Mouse (Mus musculus): Measurements from ENCODE around the gene Rnf135. TPM values are rescaled to one million over a fixed set of nuclear protein-coding genes. Genes with fewer than 3 reads are reported as not detected.
"Not testable (repeated sequence)": the region's sequence is repeated elsewhere in the genome, so short reads cannot be mapped to it uniquely, and the experiment has no call there.

The Rnf135 gene
- polyA plus RNA-seq, 1 experiment from 2014 or later = 6.9 TPM

- Histone ChIP-seq H3K27ac (ENCODE audit: low read depth) (no peak overlapping the region), H3K4me2 (ENCODE audit: low read length) (no peak overlapping the region), H3K9ac (ENCODE audit: low read length) (no peak overlapping the region), H3K4me3 (ENCODE audit: low read depth, low read length) (no peak overlapping the region), H3K9me3 (ENCODE audit: control insufficient read depth, low read length) (no peaks in the 10 kb centered on the region), H3K4me1 (replicated peaks; ENCODE audit: control insufficient read depth, insufficient read depth, low read length) (no peaks in the 10 kb centered on the region), H3K27me3 (replicated peaks; ENCODE audit: control insufficient read depth, insufficient read depth, low read length) (no peaks in the 10 kb centered on the region), H3K36me3 (ENCODE audit: control insufficient read depth, insufficient read depth, low read length) (no peaks in the 10 kb centered on the region)
- no peak for ATAC-seq (replicated peaks; ENCODE audit: low FRiP score, low TSS enrichment, low read depth)
- DNase-seq (ENCODE audit: low spot score) = no peak
- WGBS = 70% methylated on average over 3 of the region's 3 CpGs
These were observed 14.0 kb upstream of the Rnf135 start for GRCm38 (mm10) chr11:80169629-80170028.

GRCm38 (mm10) chr11:80170351-80170750, 13.3 kb upstream of the Rnf135 start:
- ATAC-seq (replicated peaks; ENCODE audit: low FRiP score, low TSS enrichment, low read depth) = no peak
- Histone ChIP-seq H3K27ac (ENCODE audit: low read depth) (no peak overlapping the region), H3K4me1 (replicated peaks; ENCODE audit: control insufficient read depth, insufficient read depth, low read length) (no peaks in the 10 kb centered on the region), H3K4me2 (ENCODE audit: low read length) (no peak overlapping the region), H3K4me3 (ENCODE audit: low read depth, low read length) (no peak overlapping the region), H3K36me3 (ENCODE audit: control insufficient read depth, insufficient read depth, low read length) (no peaks in the 10 kb centered on the region), H3K27me3 (replicated peaks; ENCODE audit: control insufficient read depth, insufficient read depth, low read length) (no peaks in the 10 kb centered on the region), H3K9me3 (ENCODE audit: control insufficient read depth, low read length) (no peaks in the 10 kb centered on the region), H3K9ac (ENCODE audit: low read length) (no peak overlapping the region)
- WGBS = 61% methylated on average over 5 of the region's 5 CpGs
- DNase-seq (ENCODE audit: low spot score) = no peak

GRCm38 (mm10) chr11:80171884-80172283, 11.8 kb upstream of the Rnf135 start:
- Histone ChIP-seq H3K9me3 (ENCODE audit: control insufficient read depth, low read length) (no peaks in the 10 kb centered on the region), H3K4me2 (ENCODE audit: low read length) (no peak overlapping the region), H3K9ac (ENCODE audit: low read length) (no peak overlapping the region), H3K27me3 (replicated peaks; ENCODE audit: control insufficient read depth, insufficient read depth, low read length) (no peaks in the 10 kb centered on the region), H3K27ac (ENCODE audit: low read depth) (no peak overlapping the region), H3K4me3 (ENCODE audit: low read depth, low read length) (no peak overlapping the region), H3K4me1 (replicated peaks; ENCODE audit: control insufficient read depth, insufficient read depth, low read length) (no peaks in the 10 kb centered on the region), H3K36me3 (ENCODE audit: control insufficient read depth, insufficient read depth, low read length) (no peaks in the 10 kb centered on the region)
- ATAC-seq (replicated peaks; ENCODE audit: low FRiP score, low TSS enrichment, low read depth) (no peak), DNase-seq (ENCODE audit: low spot score) (no peak)
- WGBS = 71% methylated on average over 4 of the region's 4 CpGs

GRCm38 (mm10) chr11:80173963-80174670, 9.5 kb upstream of the Rnf135 start:
- 82% methylated on average over 11 of the region's 11 CpGs for whole genome bisulfite sequencing
- no peaks in the 10 kb centered on the region for H3K36me3 ChIP-seq (ENCODE audit: control insufficient read depth, insufficient read depth, low read length)
- H3K27me3 ChIP-seq (replicated peaks; ENCODE audit: control insufficient read depth, insufficient read depth, low read length) = no peaks in the 10 kb centered on the region
- ATAC-seq (replicated peaks; ENCODE audit: low FRiP score, low TSS enrichment, low read depth) (no peak), DNase-seq (ENCODE audit: low spot score) (no peak)
- H3K9ac ChIP-seq (ENCODE audit: low read length) = no peak overlapping the region
- H3K9me3 ChIP-seq (ENCODE audit: control insufficient read depth, low read length) = no peaks in the 10 kb centered on the region
- H3K4me2 ChIP-seq (ENCODE audit: low read length) = no peak overlapping the region
- no peaks in the 10 kb centered on the region for H3K4me1 ChIP-seq (replicated peaks; ENCODE audit: control insufficient read depth, insufficient read depth, low read length)
- H3K27ac ChIP-seq (ENCODE audit: low read depth) = no peak overlapping the region
- no peak overlapping the region for H3K4me3 ChIP-seq (ENCODE audit: low read depth, low read length)

- no peak overlapping the region for H3K4me2 ChIP-seq (ENCODE audit: low read length)
- no peaks in the 10 kb centered on the region for H3K36me3 ChIP-seq (ENCODE audit: control insufficient read depth, insufficient read depth, low read length)
- H3K27ac ChIP-seq (ENCODE audit: low read depth) = no peak overlapping the region
- H3K4me3 ChIP-seq (ENCODE audit: low read depth, low read length) = no peak overlapping the region
- no peaks in the 10 kb centered on the region for H3K9me3 ChIP-seq (ENCODE audit: control insufficient read depth, low read length)
- DNase-seq (ENCODE audit: low spot score) (no peak), ATAC-seq (replicated peaks; ENCODE audit: low FRiP score, low TSS enrichment, low read depth) (no peak)
- WGBS = 74% methylated on average over 11 of the region's 11 CpGs
- H3K9ac ChIP-seq (ENCODE audit: low read length) = no peak overlapping the region
- no peaks in the 10 kb centered on the region for H3K27me3 ChIP-seq (replicated peaks; ENCODE audit: control insufficient read depth, insufficient read depth, low read length)
- H3K4me1 ChIP-seq (replicated peaks; ENCODE audit: control insufficient read depth, insufficient read depth, low read length) = no peaks in the 10 kb centered on the region
These were observed 6.4 kb upstream of the Rnf135 start for GRCm38 (mm10) chr11:80176911-80177895.

GRCm38 (mm10) chr11:80178316-80178715, 5.3 kb upstream of the Rnf135 start:
- 83% methylated on average over 8 of the region's 8 CpGs for WGBS

GRCm38 (mm10) chr11:80181021-80181749, 2.5 kb upstream of the Rnf135 start:
- H3K9me3 ChIP-seq (ENCODE audit: control insufficient read depth, low read length) = no peaks in the 10 kb centered on the region
- no peaks in the 10 kb centered on the region for H3K4me1 ChIP-seq (replicated peaks; ENCODE audit: control insufficient read depth, insufficient read depth, low read length)
- no peaks in the 10 kb centered on the region for H3K36me3 ChIP-seq (ENCODE audit: control insufficient read depth, insufficient read depth, low read length)
- no peak overlapping the region for H3K9ac ChIP-seq (ENCODE audit: low read length)
- DNase-seq (ENCODE audit: low spot score) = no peak
- no peak for ATAC-seq (replicated peaks; ENCODE audit: low FRiP score, low TSS enrichment, low read depth)
- no peaks in the 10 kb centered on the region for H3K27me3 ChIP-seq (replicated peaks; ENCODE audit: control insufficient read depth, insufficient read depth, low read length)
- no peak overlapping the region for H3K4me2 ChIP-seq (ENCODE audit: low read length)
- H3K4me3 ChIP-seq (ENCODE audit: low read depth, low read length) = no peak overlapping the region
- WGBS = 71% methylated on average over 5 of the region's 5 CpGs
- no peak overlapping the region for H3K27ac ChIP-seq (ENCODE audit: low read depth)

More at GRCm38 (mm10) chr11:80178316-80178715, 5.3 kb upstream of the Rnf135 start:
- Histone ChIP-seq H3K27ac (ENCODE audit: low read depth) (no peak overlapping the region), H3K4me3 (ENCODE audit: low read depth, low read length) (no peak overlapping the region), H3K27me3 (replicated peaks; ENCODE audit: control insufficient read depth, insufficient read depth, low read length) (no peaks in the 10 kb centered on the region), H3K4me1 (replicated peaks; ENCODE audit: control insufficient read depth, insufficient read depth, low read length) (no peaks in the 10 kb centered on the region), H3K9me3 (ENCODE audit: control insufficient read depth, low read length) (no peaks in the 10 kb centered on the region), H3K4me2 (ENCODE audit: low read length) (no peak overlapping the region), H3K9ac (ENCODE audit: low read length) (no peak overlapping the region), H3K36me3 (ENCODE audit: control insufficient read depth, insufficient read depth, low read length) (no peaks in the 10 kb centered on the region)
- ATAC-seq (replicated peaks; ENCODE audit: low FRiP score, low TSS enrichment, low read depth) (no peak), DNase-seq (ENCODE audit: low spot score) (no peak)

GRCm38 (mm10) chr11:80183054-80183704, 472 bp upstream of the Rnf135 start:
- not testable (repeated sequence) for H3K27ac ChIP-seq (ENCODE audit: low read depth); DNase-seq (ENCODE audit: low spot score); H3K4me1 ChIP-seq (replicated peaks; ENCODE audit: control insufficient read depth, insufficient read depth, low read length); H3K36me3 ChIP-seq (ENCODE audit: control insufficient read depth, insufficient read depth, low read length); H3K27me3 ChIP-seq (replicated peaks; ENCODE audit: control insufficient read depth, insufficient read depth, low read length); H3K9me3 ChIP-seq (ENCODE audit: control insufficient read depth, low read length)
- peak overlapping the region; percentile 64 for H3K4me3 ChIP-seq (ENCODE audit: low read depth, low read length)
- H3K4me2 ChIP-seq (ENCODE audit: low read length) = peak overlapping the region; percentile 56
- H3K9ac ChIP-seq (ENCODE audit: low read length) = peak overlapping the region; percentile 66
- peak; percentile 80 for ATAC-seq (replicated peaks; ENCODE audit: low FRiP score, low TSS enrichment, low read depth)
- 46% methylated on average over 12 of the region's 12 CpGs for WGBS
